Mouse (Mus musculus) left cerebral cortex, adult 11 months (tissue): Measurements from ENCODE around the gene Cltb.

Experiments
- DNase-seq: peaks from one replicate; pipeline ENCODE4 v3.0.0; 2022; ENCODE audit warnings: low spot score

Gene Cltb

GRCm38 (mm10) chr13:54596107-54596690, 14.9 kb downstream of the Cltb start:
- DNase-seq: no peak

DNA sequence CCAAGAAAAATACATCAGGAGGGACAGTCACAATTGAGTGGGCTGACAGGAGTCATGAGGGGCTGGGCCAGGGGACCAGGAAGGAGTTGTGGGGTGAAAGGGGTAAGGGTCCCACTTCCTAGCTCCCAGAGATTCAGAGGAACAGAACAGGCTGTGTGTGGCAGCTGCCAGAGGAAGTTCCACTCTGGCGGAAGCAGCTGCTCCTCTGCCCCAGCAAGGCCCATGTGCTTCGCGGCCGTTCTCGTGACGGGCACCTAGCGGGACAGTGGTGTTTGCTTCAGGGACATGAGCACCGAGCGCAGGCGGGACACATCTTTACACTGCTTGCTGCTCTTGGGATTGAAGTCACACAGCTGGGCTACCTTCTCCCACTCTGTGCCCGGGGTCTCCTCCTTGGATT, 17.5 kb downstream of the Cltb start:
- no peak for DNase-seq

- DNase-seq: no peak
These were observed 19.3 kb downstream of the Cltb start for GRCm38 (mm10) chr13:54591776-54592356.

DNA sequence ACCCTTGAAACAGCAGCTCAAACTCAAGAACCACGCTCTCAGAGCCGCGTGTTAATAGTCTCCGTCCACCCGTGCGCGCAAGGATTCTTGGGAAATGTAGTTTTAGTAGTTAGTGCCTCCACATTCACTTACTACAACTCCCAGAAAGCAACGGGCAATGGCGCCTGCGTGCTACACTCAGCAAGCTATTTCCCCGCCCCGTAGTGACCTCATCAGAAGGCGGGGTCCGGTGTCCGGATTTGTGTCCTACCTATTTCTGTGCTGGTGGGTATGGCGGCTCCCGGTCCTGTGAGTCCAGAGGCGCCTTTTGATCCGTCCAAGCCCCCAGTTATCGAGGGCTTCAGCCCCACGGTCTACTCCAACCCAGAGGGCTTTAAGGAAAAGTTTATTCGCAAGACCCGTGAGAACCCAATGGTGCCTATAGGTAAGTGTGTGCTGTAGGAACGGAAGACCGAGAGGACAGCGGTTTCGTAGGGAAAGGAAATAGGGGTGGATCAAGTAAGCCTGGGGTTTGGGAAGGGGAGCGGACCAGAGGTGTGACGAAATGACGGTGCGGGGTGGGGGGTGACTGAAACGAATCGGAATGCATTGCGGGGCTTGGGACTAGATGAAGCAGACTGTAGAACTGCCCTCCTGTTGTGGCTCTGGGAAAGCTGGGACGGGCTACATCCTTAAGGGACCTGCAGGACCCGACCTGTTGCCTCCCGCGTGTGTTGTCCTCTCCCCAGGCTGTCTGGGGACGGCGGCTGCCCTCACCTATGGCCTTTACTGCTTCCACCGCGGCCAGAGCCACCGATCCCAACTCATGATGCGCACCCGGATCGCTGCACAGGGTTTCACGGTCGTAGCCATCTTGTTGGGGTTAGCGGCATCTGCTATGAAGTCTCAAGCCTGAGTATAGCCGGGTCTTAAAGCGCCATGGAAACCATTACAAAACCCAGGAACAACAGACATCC, 20.9 kb downstream of the Cltb start, which contains the start of the genes Nop16 and Higd2a:
TSS of gene Nop16 (minus strand) at position 95 of the 956 bp plus-strand sequence.
TSS of gene Higd2a (plus strand) at position 212 of the 956 bp plus-strand sequence.
- DNase-seq: peak; percentile 97

DNA sequence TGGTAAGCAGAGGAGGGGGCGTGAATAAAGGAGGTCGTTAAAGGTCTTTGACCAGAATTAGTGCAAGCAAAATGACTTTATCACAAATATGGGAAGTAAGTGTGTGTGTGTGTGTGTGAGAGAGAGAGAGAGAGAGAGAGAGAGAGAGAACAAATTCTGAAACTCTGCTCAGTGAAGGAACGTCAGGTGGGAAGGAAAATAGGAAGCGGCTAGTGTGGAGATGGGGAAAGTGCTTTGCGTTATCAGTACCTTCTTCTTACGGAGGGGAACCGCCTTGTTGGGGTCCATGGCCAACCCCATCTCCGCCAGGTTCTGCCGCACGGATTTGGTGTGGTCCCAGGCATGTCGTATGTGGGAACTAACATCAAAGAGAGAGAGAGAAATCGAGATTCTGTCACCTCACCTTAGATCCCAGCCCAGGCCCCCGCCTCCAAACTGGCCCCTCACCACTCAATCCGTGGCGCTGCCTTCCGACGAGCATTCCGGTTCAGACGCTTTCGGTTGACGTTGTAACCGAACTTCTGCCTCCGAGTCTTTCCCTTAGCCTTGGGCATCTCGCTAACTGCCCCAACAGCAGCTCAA, 21.6 kb downstream of the Cltb start:
- no peak for DNase-seq

- no peak for DNase-seq
These were observed 25.3 kb downstream of the Cltb start for GRCm38 (mm10) chr13:54585831-54586230.

DNA sequence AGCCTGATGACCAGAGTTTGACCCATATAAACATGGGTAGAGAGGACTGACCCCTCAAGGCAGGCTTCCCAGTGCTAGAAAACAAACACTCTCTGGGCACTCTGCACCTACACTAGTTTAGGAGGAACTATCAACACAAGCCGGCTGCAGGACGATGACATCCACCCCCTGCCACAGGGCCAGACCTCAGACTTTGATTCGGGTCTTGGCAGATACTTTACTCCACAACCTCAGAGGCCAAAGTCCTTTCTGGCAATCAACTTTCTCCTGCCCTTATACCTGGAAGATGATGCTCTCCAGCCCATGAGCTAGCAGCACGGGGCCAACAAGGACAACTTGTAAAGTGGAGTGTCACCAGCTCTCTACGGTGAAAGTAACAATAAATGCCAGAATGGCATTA, 28.3 kb downstream of the Cltb start:
- DNase-seq: no peak

- no peak for DNase-seq
These were observed 29.0 kb downstream of the Cltb start for GRCm38 (mm10) chr13:54582126-54582525.

GRCm38 (mm10) chr13:54581385-54581784, 29.8 kb downstream of the Cltb start:
- DNase-seq: no peak

- DNase-seq: no peak
These were observed 33.3 kb downstream of the Cltb start for GRCm38 (mm10) chr13:54577652-54578507.

DNA sequence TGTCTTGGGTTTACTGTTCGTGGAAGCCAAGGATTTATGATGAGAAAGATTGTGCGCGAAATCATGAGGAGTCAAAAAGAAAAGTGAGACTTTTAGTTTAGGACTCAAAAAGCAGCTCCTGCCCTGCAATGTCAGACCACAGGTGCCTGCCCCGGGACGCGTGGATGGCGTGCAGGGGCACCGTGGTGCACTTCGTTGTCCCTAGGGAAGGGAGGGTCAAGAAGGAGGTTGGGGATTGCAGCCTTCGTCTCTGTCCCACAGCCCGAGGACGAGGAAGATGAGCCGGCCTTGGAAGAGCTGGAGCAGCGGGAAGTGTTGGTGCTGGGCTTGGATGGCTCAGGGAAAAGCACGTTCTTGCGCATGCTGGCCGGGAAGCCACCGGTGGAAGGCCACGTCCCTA, 35.7 kb downstream of the Cltb start:
- no peak for DNase-seq

- DNase-seq: no peak
These were observed 36.2 kb downstream of the Cltb start, which contains the start of gene Arl10 for GRCm38 (mm10) chr13:54574854-54575481. Gene Arl10, plus strand, starts transcription at chr13:54575015.

- DNase-seq: no peak
These were observed 38.5 kb downstream of the Cltb start for GRCm38 (mm10) chr13:54572621-54573020.

DNA sequence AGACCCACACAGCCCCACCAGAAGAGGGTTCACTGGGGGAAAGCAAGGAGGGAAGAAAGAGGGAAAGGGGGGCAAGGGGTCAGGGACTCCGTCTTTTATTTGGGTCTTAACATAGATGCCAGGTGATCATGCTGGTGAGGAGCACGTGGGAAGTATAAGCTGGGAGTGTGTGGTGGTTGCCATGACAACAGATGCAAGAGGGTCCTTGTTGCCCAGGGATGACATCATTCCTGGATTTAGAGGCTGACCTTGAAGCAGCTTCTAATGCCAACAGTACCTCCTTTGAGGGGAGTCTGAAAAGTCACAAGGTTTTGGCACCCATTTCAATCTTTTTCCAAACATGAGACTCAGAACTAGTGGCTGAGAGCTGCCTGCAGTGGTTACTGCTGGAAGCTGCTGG, 39.5 kb downstream of the Cltb start:
- no peak for DNase-seq

DNA sequence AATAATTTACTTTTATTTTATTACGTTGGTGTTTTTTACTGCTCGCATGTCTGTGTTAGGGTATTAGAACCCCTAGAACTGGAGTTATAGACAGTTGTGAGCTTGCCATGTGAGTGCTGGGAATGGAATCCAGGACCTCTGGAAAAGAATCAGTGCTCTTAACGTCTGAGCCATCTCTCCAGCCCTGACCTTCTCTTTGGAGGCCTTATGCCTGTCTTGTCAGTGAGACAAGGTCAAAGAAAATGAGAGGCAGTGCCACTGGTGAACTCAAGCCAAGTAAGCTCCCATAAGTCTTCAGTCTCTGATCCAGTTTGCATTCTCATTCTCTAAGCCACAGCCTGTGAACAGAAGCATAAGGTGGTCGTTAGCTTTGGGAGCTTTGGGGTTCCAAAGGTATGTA, 40.4 kb downstream of the Cltb start:
- DNase-seq: no peak

DNA sequence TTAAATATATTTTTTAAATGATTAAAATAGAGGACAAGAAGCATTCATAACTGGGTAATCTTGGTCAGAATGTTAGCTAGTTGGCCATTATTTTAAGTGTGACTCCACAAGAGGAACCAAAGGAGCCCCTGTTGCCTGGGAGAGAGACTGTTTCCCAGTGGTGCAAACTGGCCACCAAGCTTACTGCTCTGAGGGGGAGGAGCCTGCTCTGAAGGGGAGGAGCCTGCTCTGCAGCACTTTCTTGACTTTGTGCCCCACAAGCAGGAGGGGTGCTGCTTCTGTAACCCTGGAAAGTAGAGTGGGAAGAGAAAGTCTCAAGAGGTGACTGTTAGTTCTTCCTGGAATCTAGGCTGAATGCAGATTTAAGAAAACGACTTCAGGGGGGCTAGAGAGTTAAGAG, 41.9 kb downstream of the Cltb start:
- no peak for DNase-seq

GRCm38 (mm10) chr13:54568380-54568779, 42.8 kb downstream of the Cltb start:
- no peak for DNase-seq

DNA sequence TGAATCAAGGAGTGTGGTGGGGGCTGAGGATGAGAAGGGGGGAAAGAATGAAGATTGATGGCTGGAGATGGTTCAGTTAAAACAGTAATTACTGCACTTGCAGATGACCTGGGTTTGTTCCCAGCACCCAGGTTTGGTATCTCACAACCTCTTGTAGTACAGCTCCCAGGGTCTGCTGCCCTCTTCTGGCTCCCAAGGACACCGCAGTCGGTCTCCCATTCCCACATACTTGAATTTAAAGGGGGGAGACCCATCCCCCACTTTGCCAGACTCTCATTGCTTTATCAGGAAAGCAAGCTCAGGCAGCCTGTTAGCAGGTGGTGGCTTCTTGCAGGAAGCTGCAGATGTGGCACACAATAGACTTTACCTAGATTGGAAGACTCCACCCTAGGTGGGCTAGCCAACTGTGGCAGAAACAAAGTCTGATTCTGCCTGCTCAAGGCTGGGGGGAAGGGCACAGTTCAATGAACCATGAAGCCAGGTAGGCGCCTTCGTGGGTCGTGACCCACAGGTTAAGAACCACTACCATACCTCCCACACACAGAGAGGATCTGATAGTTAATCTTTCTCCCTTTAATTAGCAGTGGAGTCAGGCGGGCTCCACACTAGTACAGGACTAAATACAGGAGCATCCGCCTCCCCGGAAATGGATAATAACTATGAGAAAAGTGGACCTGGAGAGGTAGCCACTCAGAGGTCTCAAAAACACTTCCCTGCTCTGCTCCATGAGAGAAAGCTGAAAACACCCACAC, 45.4 kb downstream of the Cltb start:
- DNase-seq: peak; percentile 44

DNA sequence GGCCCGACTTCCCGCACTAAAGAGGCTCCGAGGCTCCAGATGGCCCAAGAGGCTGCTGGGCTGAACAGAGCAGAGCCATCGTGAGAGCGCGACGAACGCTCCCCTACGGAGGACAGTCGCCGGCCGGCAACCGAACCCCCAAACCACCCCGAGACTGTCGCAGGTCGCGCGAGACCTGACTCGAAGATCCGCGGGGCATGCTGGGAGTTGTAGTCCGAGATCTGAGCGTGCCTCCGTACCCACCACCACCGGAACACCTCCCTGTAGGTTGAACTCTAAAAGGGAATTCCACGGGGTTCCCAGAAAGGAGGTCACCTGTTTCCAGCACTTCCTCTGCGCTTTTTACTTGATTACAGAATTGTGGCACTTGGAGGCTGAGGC, 46.0 kb downstream of the Cltb start, which contains the start of gene 4833439L19Rik:
TSS of gene 4833439L19Rik (minus strand) at position 235 of the 381 bp plus-strand sequence.
- DNase-seq: peak; percentile 90
